Mouse (Mus musculus): ENCODE results near the gene Krt8.

- TF ChIP-seq POLR2A (IDR thresholded peaks at IDR 0.05; ENCODE audit: low read depth, low read length) (no peak; the same call in 1 of the 2 replicates), CTCF (IDR thresholded peaks at IDR 0.05; ENCODE audit: extremely low read depth, insufficient read length, insufficient replicate concordance, low read depth, low read length) (no peak)
These were observed 13.3 kb downstream of the Krt8 start for GRCm38 (mm10) chr15:101990946-101991345.

Data from small intestine, adult 2 months (tissue).